ENCODE assay signal across 11 mouse cellular contexts in the genomic region with DNA sequence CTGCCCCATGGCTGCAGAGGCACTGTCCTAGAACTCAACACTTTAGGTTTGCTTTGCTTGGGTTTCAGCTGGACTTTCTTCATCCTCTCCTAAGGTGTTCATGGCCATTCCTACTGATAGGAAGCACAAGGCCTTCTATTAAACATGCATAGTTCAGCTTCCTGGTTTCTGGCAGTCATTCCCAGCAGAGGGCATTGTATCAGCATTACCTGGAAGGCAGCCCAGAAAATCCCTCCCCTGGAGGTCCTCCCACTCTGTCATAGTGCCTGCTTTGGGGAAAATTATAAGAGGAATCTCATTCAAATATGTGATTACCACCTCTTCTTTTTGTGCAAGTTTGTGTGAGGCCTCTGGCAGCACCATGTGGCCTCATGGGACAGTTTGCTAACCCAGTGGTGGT.
DNase-seq lines count a peak whose midpoint lies in the region.
"Had no signal": no experiment of that assay in that cellular context is flagged by ENCODE, and none has a peak within 500 bp of the region (broad histone marks: within the 10 kb centered on the region; RNA-seq: fewer than 3 reads in every experiment).

No protein-coding gene starts in this region.

- DNase-seq in adrenal gland, postnatal 14 days, result peak; percentile 24
- no peak for DNase-seq in adrenal gland, adult 8-10 months
- peak; percentile 27 for DNase-seq in kidney, postnatal 14 days
- no peak for DNase-seq in kidney, adult 11 months
- DNase-seq in 3T3-L1 (ENCODE audit: low read depth, low spot score), result peak; percentile 88
- peak; percentile 15 for DNase-seq in cerebellum, adult 11 months
- no peak for DNase-seq in thymus, adult 18-20 months
- no peak for DNase-seq in frontal cortex, postnatal 14 days (ENCODE audit: low spot score in 2 of 2)
- DNase-seq: heart, postnatal 36 days; lung, postnatal 14 days; thymus, postnatal 14 days had no signal

Comparison
In these comparisons a context has a peak if more than half of its experiments do, and no peak if none do; other contexts are left out.
1. DNase-seq: peak in adrenal gland, postnatal 14 days (single experiment), kidney, postnatal 14 days (single experiment), 3T3-L1 (single experiment) and cerebellum, adult 11 months (single experiment); none in adrenal gland, adult 8-10 months (single experiment), kidney, adult 11 months (single experiment), thymus, adult 18-20 months (0 of 2) and frontal cortex, postnatal 14 days (0 of 2).